Mouse (Mus musculus) left cerebral cortex, adult 2 months (tissue): ENCODE measurements around the gene Icam2. TPM values are rescaled to one million over a fixed set of nuclear protein-coding genes. Genes with fewer than 3 reads are reported as not detected.

Source experiments
- DNase-seq, 2 experiments: peaks; one replicate each; pipeline ENCODE4 v3.0.0; 2021 to 2022; ENCODE audit warnings: low spot score in 2 of 2, mixed read lengths in 1 of 2; ENCODE audit errors: extremely low spot score in 1 of 2
- H3K27ac ChIP-seq: fragments of 200-600 bp; 2 replicates; pipeline ENCODE4 v1.8.1; 2022
- H3K4me3 ChIP-seq: fragments of 200-600 bp; 2 replicates; pipeline ENCODE4 v1.8.1; 2022
- CTCF ChIP-seq: fragments of 200-600 bp; IDR thresholded peaks from 2 replicates; pipeline ENCODE4 v1.8.1; 2022; ENCODE audit warnings: antibody characterized with exemption, mild to moderate bottlenecking, moderate library complexity
- intact Hi-C: fragments of 180-260 bp; cut with DNase I; formaldehyde crosslinking; loops from one replicate; pipeline ENCODE4 v1.15.1; 2025
- long read RNA-seq, 2 experiments: library from polyadenylated mRNA; stranded (forward); transcript quantifications; one replicate each; pipeline ENCODE4 v2.0.0; 2021; ENCODE audit warnings: borderline mapping rate in 2 of 2
- total RNA-seq, 2 experiments: library from RNA; stranded (reverse); gene quantifications; 2 replicates each; pipeline ENCODE4 v1.2.3; 2021

Icam2 gene
- 1 to 10 TPM; 3.2 to 3.6 TPM for total RNA-seq
- long read RNA-seq, experiment 1 = 0 reads
- long read RNA-seq, experiment 2 = 0 reads

- intact Hi-C loops = no loop called here
- TF ChIP-seq CTCF = no peak
- H3K4me3 ChIP-seq = no peak within 1 kb of the TSS
These were observed at the start of gene Icam2 for GRCm38 (mm10) chr11:106387791-106388216. TSS of gene Icam2 (minus strand) at chr11:106388075.

GRCm38 (mm10) chr11:106437543-106437942 is 49.7 kb upstream of the Icam2 start:
- intact Hi-C loops = no loop called here
- DNase-seq = no peak
- no peak overlapping the region for H3K4me3 ChIP-seq
- no peak for TF ChIP-seq CTCF
- no peak overlapping the region for H3K27ac ChIP-seq

More at GRCm38 (mm10) chr11:106387791-106388216, at the start of gene Icam2:
- no peak for DNase-seq
- H3K27ac ChIP-seq = no peak within 1 kb of the TSS

GRCm38 (mm10) chr11:106437039-106437438 is 49.2 kb upstream of the Icam2 start:
- H3K4me3 ChIP-seq = no peak overlapping the region
- TF ChIP-seq CTCF = no peak
- intact Hi-C loops = no loop called here

GRCm38 (mm10) chr11:106430392-106430791 is 42.5 kb upstream of the Icam2 start:
- intact Hi-C loops = no loop called here
- H3K27ac ChIP-seq = no peak overlapping the region
- TF ChIP-seq CTCF = no peak
- DNase-seq = no peak
- no peak overlapping the region for H3K4me3 ChIP-seq

More at GRCm38 (mm10) chr11:106437039-106437438, 49.2 kb upstream of the Icam2 start:
- H3K27ac ChIP-seq = no peak overlapping the region
- DNase-seq = no peak

GRCm38 (mm10) chr11:106429689-106430088 is 41.8 kb upstream of the Icam2 start:
- Histone ChIP-seq H3K4me3 (no peak overlapping the region), H3K27ac (no peak overlapping the region)
- no peak for TF ChIP-seq CTCF
- intact Hi-C loops = no loop called here
- no peak for DNase-seq

- H3K27ac ChIP-seq = no peak overlapping the region
- TF ChIP-seq CTCF = no peak
- no peak for DNase-seq
- H3K4me3 ChIP-seq = no peak overlapping the region
- intact Hi-C loops = no loop called here
These were observed 40.7 kb upstream of the Icam2 start for GRCm38 (mm10) chr11:106428556-106428955.

- intact Hi-C loops = no loop called here
- Histone ChIP-seq H3K4me3 (no peak overlapping the region), H3K27ac (no peak overlapping the region)
- no peak for DNase-seq
- TF ChIP-seq CTCF = no peak
These were observed 40.2 kb upstream of the Icam2 start for GRCm38 (mm10) chr11:106428106-106428505.

GRCm38 (mm10) chr11:106426447-106426846 is 38.6 kb upstream of the Icam2 start:
- intact Hi-C loops = no loop called here
- TF ChIP-seq CTCF = no peak
- no peak overlapping the region for H3K4me3 ChIP-seq
- DNase-seq = no peak
- no peak overlapping the region for H3K27ac ChIP-seq

- Histone ChIP-seq H3K4me3 (no peak overlapping the region), H3K27ac (no peak overlapping the region)
- no peak for DNase-seq
- intact Hi-C loops = no loop called here
- TF ChIP-seq CTCF = no peak
These were observed 37.3 kb upstream of the Icam2 start for GRCm38 (mm10) chr11:106425201-106425600.

GRCm38 (mm10) chr11:106419262-106420102 is 31.6 kb upstream of the Icam2 start:
- Histone ChIP-seq H3K4me3 (no peak overlapping the region), H3K27ac (no peak overlapping the region)
- intact Hi-C loops = loop anchor here (5.0 to 10.0 kb wide), 2 partner anchors 193 to 325 kb away; partner anchors contain the start of gene Tex2
- DNase-seq = no peak
- no peak for TF ChIP-seq CTCF

GRCm38 (mm10) chr11:106418622-106419196 is 30.8 kb upstream of the Icam2 start:
- Histone ChIP-seq H3K27ac (no peak overlapping the region), H3K4me3 (no peak overlapping the region)
- peak; percentile 78 to 82 for DNase-seq
- TF ChIP-seq CTCF = no peak; the same call in none of the 2 replicates
- intact Hi-C loops = loop anchor here (1.0 to 10.0 kb wide), 4 partner anchors 73 to 326 kb away; partner anchors contain the start of gene Tex2

- no peak overlapping the region for H3K4me3 ChIP-seq
- no peak overlapping the region for H3K27ac ChIP-seq
- TF ChIP-seq CTCF = no peak
These were observed 30.0 kb upstream of the Icam2 start for GRCm38 (mm10) chr11:106417860-106418259.

More at GRCm38 (mm10) chr11:106417860-106418259, 30.0 kb upstream of the Icam2 start:
- intact Hi-C loops = loop anchor here (1.0 to 10.0 kb wide), 4 partner anchors 73 to 327 kb away; partner anchors contain the start of gene Tex2
- DNase-seq = no peak
